Mouse (Mus musculus): ENCODE measurements around the gene Mrpl36. TPM values are rescaled to one million over a fixed set of nuclear protein-coding genes. Genes with fewer than 3 reads are reported as not detected.

Gene Mrpl36
- polyA plus RNA-seq, 1 experiment from 2014 or later, result 119 TPM

DNA sequence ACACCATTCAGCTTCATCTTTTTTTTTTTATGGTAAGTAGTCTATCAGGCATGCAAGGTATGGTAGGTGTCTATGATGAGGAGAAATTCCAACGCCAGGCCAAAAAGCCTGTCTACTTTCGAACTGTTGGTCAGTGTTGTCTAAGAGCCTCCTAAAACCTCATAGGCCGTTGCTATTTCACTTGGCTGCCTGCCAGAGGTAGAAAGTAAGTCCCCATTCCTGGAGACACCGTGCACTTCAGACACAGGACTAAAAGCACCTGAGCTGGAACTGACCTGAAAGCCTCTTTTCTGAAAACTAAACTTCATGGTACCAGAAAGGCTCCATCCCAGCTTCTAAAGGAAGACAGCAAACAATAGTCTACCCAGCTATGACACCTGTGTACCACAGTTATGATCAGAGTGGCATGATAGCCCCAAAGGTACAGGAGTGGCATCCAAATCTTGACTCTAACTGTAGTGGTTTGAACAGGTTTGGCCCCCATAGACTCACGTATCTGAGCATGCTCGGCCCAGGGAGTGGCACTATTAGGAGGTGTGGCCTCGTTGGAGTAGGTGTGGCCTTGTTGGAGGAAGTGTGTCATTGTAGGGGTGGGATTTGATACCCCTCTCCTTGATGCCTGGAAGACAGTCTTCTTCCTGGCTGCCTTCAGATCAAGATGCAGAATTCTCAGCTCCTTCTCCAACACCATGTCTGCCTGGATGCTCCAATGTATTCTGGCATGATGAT, 19.8 kb downstream of the Mrpl36 start:
- Histone ChIP-seq H3K27ac (no peak overlapping the region), H3K9me3 (no peaks in the 10 kb centered on the region), H3K9ac (no peak overlapping the region), H3K36me3 (no peaks in the 10 kb centered on the region), H3K4me1 (0 out of 2 replicates have a peak, but pooled peaks cover 4% of the 10 kb centered on the region), H3K4me3 (no peak overlapping the region), H3K27me3 (no peaks in the 10 kb centered on the region), H3K4me2 (replicated peaks) (no peak overlapping the region)
- ATAC-seq (ENCODE audit: insufficient number of reproducible peaks, insufficient read depth, low FRiP score, low TSS enrichment), result no peak
- WGBS, result 88% methylated on average over 7 of the region's 7 CpGs

DNA sequence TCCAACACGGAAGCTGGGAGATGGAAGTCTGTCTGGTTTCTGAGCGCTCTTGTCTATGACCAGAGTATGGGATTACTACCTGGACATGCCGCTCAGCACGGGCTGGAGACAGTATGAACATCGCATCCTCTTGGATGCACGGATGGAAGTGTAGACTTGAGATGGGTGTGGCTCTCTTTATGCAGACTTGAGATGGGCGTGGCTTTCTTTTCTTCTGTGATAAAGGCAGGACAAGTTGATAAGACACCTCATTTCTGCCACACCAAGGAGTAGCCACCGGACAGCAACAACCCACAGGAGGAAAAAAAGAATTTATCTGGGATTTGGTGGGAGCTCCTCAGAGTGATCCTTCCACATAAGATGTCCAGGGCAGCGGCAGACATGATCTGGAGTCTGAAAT, 22.4 kb downstream of the Mrpl36 start:
- WGBS, result 87% methylated on average over 9 of the region's 9 CpGs
- Histone ChIP-seq H3K9ac (no peak overlapping the region), H3K27ac (no peak overlapping the region), H3K27me3 (no peaks in the 10 kb centered on the region), H3K36me3 (no peaks in the 10 kb centered on the region), H3K4me3 (no peak overlapping the region), H3K4me2 (replicated peaks) (no peak overlapping the region), H3K9me3 (no peaks in the 10 kb centered on the region), H3K4me1 (0 out of 2 replicates have a peak, but pooled peaks cover 4% of the 10 kb centered on the region)
- no peak for ATAC-seq (ENCODE audit: insufficient number of reproducible peaks, insufficient read depth, low FRiP score, low TSS enrichment)

DNA sequence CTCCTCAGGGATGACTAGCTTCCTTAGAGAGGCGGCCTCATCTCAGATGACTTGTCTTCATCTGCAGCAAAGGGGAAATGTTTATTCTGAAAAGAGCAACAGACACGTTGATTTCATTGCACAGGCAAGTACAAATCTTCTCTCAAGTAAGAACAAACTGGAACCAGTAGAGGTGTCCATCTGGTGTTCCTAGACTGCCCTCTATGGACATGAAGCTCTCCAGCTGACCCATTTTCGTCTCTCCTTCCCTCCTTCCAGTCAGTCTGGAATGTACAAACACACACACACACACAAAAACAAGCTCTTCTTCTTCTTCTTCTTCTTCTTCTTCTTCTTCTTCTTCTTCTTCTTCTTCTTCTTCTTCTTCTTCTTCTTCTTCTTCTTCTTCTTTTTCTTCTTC, 23.6 kb downstream of the Mrpl36 start:
- Histone ChIP-seq H3K4me2 (replicated peaks) (no peak overlapping the region), H3K9me3 (no peaks in the 10 kb centered on the region), H3K27ac (no peak overlapping the region), H3K27me3 (no peaks in the 10 kb centered on the region), H3K36me3 (no peaks in the 10 kb centered on the region), H3K4me1 (0 out of 2 replicates have a peak, but pooled peaks cover 2% of the 10 kb centered on the region), H3K4me3 (no peak overlapping the region), H3K9ac (no peak overlapping the region)
- WGBS, result 64% methylated on average over 3 of the region's 3 CpGs
- no peak for ATAC-seq (ENCODE audit: insufficient number of reproducible peaks, insufficient read depth, low FRiP score, low TSS enrichment)

DNA sequence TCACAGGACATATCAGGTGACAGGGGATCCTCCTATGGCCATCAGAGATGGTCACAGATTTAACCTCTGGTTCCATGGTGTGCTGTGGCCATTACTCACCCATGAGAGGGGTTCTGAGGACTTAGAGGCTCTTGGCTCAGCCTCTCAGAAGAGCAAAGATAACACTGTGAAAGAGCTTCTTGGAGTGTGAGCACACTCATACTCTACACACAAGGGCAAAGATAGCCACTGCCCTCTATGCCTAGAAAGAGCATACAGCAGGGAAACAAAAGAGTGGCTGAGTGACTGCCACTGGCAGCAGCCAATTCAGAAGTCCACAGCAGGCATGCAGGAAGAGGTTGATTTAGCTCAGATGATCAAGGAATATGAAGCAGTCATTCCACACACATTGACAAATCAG, 24.2 kb downstream of the Mrpl36 start:
- H3K27me3 ChIP-seq, result no peaks in the 10 kb centered on the region
- no peaks in the 10 kb centered on the region for H3K36me3 ChIP-seq
- H3K27ac ChIP-seq, result no peak overlapping the region
- no peak for ATAC-seq (ENCODE audit: insufficient number of reproducible peaks, insufficient read depth, low FRiP score, low TSS enrichment)
- H3K4me1 ChIP-seq, result no peaks in the 10 kb centered on the region
- H3K9ac ChIP-seq, result no peak overlapping the region
- no peak overlapping the region for H3K4me2 ChIP-seq (replicated peaks)
- no peak overlapping the region for H3K4me3 ChIP-seq
- no peaks in the 10 kb centered on the region for H3K9me3 ChIP-seq

DNA sequence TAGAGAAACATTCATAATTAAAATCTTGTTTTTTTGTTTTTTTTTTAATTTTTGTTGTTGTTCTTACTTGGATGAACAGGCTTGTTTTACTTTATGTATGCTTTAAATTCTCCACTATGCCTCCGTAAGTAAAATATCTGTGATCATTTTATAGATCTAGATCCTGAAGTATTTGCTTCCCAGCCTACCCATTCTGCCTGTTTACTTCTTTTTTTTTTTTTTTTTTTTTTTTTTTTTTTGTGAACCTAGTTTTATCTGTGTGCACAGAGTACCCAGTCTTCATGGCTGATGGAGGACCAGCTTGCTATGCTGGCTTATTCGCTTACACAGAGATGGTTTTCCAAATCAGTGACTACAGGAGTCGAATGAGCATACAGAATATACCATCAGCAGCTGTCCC, 28.8 kb downstream of the Mrpl36 start:
- Histone ChIP-seq H3K27ac (no peak overlapping the region), H3K9me3 (no peaks in the 10 kb centered on the region), H3K4me3 (no peak overlapping the region), H3K9ac (no peak overlapping the region), H3K4me1 (no peaks in the 10 kb centered on the region), H3K4me2 (replicated peaks) (no peak overlapping the region), H3K36me3 (no peaks in the 10 kb centered on the region), H3K27me3 (no peaks in the 10 kb centered on the region)
- 78% methylated on average over 3 of the region's 3 CpGs for WGBS
- no peak for ATAC-seq (ENCODE audit: insufficient number of reproducible peaks, insufficient read depth, low FRiP score, low TSS enrichment)

DNA sequence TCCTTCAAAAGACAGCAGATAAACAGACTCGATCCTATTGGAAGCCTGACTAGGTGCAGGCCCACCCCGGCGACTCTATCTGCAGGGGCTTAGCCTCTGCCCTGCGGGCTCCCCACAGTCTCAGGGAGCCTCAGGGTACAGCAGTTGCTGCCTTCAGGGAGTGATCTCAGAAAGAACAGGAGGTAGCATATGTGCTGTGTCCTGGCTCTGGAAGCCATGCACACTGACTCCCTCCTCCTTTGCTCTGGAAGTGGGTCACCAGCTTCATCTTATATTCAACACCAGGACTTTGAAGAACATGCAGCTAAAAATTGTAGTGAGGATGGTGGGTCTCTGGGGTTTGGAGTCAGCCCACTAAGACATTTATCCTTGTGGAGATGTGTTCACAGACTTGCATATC, 45.1 kb downstream of the Mrpl36 start:
- Histone ChIP-seq H3K27me3 (no peaks in the 10 kb centered on the region), H3K9ac (no peak overlapping the region), H3K4me3 (no peak overlapping the region), H3K4me2 (replicated peaks) (no peak overlapping the region), H3K9me3 (no peaks in the 10 kb centered on the region), H3K36me3 (no peaks in the 10 kb centered on the region), H3K4me1 (no peaks in the 10 kb centered on the region), H3K27ac (no peak overlapping the region)
- WGBS, result 81% methylated on average over 4 of the region's 4 CpGs
- ATAC-seq (ENCODE audit: insufficient number of reproducible peaks, insufficient read depth, low FRiP score, low TSS enrichment), result no peak

DNA sequence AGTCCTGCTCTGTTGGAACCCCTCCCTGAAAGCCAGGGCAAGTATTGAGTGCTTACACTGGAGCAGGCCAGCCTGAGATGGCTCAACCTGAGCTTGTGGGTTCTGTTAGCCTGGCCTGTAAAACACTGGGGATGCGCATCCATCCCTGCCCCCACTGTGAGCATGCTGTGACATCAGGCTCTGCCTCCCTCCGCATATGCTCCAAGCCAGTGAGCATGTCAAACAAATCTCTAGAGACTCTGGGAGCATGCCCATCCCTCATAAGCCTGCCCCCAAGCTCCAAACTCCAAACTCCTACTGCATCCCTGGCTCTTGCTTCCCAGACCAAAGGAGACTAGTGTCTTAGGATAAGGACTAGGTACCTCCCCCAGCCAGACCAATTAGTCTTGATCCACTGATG, 46.3 kb downstream of the Mrpl36 start:
- no peak overlapping the region for H3K9ac ChIP-seq
- no peaks in the 10 kb centered on the region for H3K4me1 ChIP-seq
- H3K27ac ChIP-seq, result no peak overlapping the region
- no peak overlapping the region for H3K4me3 ChIP-seq
- H3K36me3 ChIP-seq, result no peaks in the 10 kb centered on the region
- 59% methylated on average over 2 of the region's 2 CpGs for WGBS
- H3K4me2 ChIP-seq (replicated peaks), result no peak overlapping the region
- no peaks in the 10 kb centered on the region for H3K9me3 ChIP-seq
- H3K27me3 ChIP-seq, result no peaks in the 10 kb centered on the region
- ATAC-seq (ENCODE audit: insufficient number of reproducible peaks, insufficient read depth, low FRiP score, low TSS enrichment), result no peak

DNA sequence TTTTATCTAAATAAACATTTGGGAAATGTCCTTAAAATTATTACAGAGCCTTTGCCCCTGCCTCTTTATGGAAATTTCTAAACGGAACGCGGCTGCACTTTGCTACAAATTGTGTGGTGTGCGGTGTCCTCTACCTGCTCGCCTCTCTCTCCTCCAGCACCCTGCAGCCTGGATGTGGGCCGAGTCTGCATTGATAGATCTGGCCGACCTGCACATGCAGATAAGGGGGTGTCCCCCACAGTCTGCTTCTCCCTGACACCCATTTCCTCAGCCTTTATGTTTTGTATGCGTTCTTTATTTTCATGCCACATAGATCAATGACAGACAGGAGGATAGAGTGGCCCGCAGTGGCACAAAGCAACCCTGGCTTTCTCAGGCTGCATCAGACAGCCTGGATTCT, 49.3 kb downstream of the Mrpl36 start:
- H3K36me3 ChIP-seq, result no peaks in the 10 kb centered on the region
- H3K4me3 ChIP-seq, result no peak overlapping the region
- no peak overlapping the region for H3K4me2 ChIP-seq (replicated peaks)
- no peaks in the 10 kb centered on the region for H3K4me1 ChIP-seq
- ATAC-seq (ENCODE audit: insufficient number of reproducible peaks, insufficient read depth, low FRiP score, low TSS enrichment), result no peak
- no peak overlapping the region for H3K9ac ChIP-seq
- H3K27me3 ChIP-seq, result no peaks in the 10 kb centered on the region
- H3K9me3 ChIP-seq, result no peaks in the 10 kb centered on the region
- WGBS, result 85% methylated on average over 9 of the region's 9 CpGs
- H3K27ac ChIP-seq, result no peak overlapping the region

Other genes with a start within 250 kb of the Mrpl36 start
- gene Irx4, start 68.0 kb upstream of the Mrpl36 start, polyA plus RNA-seq (2016; fragmentation: Nextera tagmentation; extraction: Ambion mirVana), result 4.8 and 5.8 TPM in 2 replicates
- gene Ndufs6, start within 50 bp of the Mrpl36 start, polyA plus RNA-seq (2016; fragmentation: Nextera tagmentation; extraction: Ambion mirVana), result 350 and 367 TPM in 2 replicates
- gene Lpcat1, start 138.7 kb downstream of the Mrpl36 start, polyA plus RNA-seq (2016; fragmentation: Nextera tagmentation; extraction: Ambion mirVana), result 59.3 and 64.8 TPM in 2 replicates
- gene Slc6a3, start 208.2 kb downstream of the Mrpl36 start, polyA plus RNA-seq (2016; fragmentation: Nextera tagmentation; extraction: Ambion mirVana), result 0.08 and 0.14 TPM in 2 replicates